Mouse (Mus musculus) A20 (cell line): ENCODE data around the gene Rap2c.

Experiments used
- DNase-seq: peaks from one replicate; pipeline ENCODE4 v3.0.0-alpha.2; 2011; ENCODE audit warnings: low read depth, low spot score

Gene Rap2c

DNA sequence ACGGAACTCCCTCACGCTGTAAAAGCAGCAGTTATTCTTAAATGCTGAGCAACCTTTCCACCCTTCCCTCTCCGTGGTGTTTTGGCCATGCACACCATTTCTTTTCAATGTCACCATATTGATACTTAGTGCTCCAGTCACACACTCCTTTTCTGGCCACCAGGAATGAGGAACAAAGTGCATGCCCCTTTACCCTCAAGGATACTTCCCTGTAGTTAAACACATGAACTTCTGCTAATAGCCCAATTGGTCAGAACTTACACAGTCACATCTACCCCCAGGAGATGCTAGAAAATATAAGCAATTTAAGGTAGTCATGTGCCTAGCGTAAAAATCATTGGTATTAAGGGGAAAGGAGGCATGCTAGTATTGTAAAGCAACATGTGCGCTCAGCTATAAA is 47.9 kb downstream of the Rap2c start:
- no peak for DNase-seq

DNA sequence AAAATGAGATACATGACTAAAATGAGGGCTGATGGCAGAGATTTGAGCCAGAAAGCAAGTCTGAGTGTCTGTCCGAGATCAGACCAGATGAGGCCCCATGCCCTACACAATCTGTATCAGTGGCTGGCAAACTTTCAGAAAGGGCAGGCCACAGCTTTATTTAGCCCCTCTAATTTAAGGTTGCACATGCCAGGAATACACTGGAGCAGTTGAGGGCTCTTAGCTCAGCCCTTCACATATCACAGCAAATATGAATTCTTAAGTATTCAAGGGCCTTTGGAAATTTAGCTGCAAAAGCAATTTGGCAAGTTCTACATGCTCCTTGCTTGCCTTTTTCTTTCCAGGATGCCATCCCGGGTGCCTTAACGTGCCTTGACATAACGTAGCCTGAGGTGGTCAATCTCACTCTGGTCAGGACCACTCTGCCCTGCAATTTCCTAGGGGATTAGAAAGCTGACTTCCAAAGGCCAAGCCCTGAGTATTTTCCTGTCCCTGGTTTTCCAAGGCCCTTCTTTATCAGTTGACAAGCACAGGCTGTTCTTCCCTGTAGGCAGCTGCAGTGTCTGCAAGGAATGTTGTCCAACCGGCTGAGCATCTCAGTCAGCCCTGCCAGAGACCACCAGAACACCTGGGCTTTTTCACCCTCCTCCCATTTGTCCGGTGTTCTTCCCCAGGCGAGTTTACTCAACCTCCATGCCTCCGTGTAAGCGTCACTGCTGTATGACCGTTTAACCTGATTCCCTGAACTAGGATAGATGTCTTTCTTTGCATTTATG is 49.5 kb downstream of the Rap2c start:
- no peak for DNase-seq

DNA sequence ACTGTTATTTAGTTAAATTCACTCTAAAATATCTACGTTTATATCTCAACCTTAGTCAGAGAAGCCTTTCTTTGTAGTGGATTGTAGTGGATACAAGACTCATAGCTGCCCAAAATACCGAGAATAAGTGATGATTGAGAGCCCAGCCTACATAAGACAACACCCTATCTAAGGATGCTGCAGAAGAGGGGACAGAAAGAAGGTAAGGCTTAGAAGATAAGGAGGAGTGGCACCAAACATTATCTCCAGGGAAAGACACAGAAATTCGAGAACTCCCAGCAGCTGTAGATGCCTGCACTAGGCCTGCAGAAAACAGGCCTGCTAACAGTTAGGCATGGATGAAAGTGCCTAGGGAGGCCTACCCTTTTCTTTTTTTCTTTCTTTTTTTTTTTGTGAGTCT is 52.7 kb downstream of the Rap2c start:
- no peak for DNase-seq

DNA sequence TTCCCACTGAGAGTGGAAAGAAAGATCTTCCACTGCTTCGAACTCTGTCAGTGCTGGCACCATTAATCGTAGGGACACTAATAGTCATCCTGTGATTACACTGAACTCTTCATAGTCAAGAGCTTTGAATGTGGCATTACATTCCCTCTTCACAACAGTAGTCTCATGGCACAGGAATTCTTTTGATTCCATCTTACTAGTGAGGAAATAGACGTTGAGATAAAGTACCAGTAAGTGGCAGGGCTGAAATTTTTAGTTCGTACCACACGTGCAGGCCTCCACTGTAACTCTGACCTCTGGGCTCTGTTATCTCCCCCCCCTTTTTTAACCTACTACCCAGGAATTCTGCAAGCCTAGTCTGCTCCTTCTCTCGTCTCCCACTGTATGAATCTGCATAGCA is 54.9 kb downstream of the Rap2c start:
- DNase-seq = no peak
